In the genomic region with DNA sequence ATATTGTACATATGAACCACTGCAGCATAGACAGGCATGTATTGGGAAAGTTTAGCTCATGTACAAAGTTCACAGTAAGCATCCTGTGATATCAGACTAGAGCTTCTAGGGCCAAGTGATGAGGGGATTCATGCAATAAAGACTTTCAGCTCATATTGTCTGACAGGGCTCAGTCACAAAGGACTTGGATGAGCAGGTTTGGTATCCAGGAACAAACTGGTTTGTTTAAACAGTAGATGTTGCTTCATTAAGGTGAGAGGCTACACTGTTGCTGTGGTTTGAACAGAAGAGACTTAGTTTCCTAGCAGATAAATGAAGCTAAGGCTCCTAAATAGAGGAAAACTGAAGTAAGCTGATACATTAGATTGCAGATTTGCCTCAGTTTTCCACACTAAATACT, we compare ENCODE assay signal across 36 mouse cellular contexts.
"Had no signal": no experiment of that assay in that cellular context is flagged by ENCODE, and none has a peak within 500 bp of the region (broad histone marks: within the 10 kb centered on the region; RNA-seq: fewer than 3 reads in every experiment).

No protein-coding gene starts in this region.

- ATAC-seq: hindbrain, embryonic 16.5 days; hindbrain, postnatal 0 days; inflammation-experienced regulatory T-cells, adult 6 months; intestine, embryonic 15.5 days; intestine, embryonic 16.5 days; intestine, postnatal 0 days had no signal

- H3K9me3 ChIP-seq: heart, embryonic 10.5 days; heart, embryonic 12.5 days; heart, embryonic 13.5 days; heart, embryonic 15.5 days; hindbrain, embryonic 10.5 days; hindbrain, embryonic 12.5 days; hindbrain, embryonic 13.5 days; hindbrain, embryonic 15.5 days; intestine, embryonic 15.5 days; kidney, embryonic 15.5 days had no signal

- H3K27me3 ChIP-seq: heart, embryonic 12.5 days; heart, embryonic 13.5 days; heart, embryonic 15.5 days; hindbrain, embryonic 12.5 days; hindbrain, embryonic 13.5 days; hindbrain, embryonic 15.5 days; intestine, embryonic 15.5 days; kidney, embryonic 15.5 days had no signal

- DNase-seq: heart, adult 18-20 months; heart, adult 2 months; heart, postnatal 10 days; heart, postnatal 14 days; heart, postnatal 36 days; heart, postnatal 4 days; kidney, adult 11 months; kidney, adult 18-20 months; kidney, adult 2 months; kidney, adult 8-10 months; kidney, adult 9 months; kidney, postnatal 10 days; kidney, postnatal 14 days; kidney, postnatal 25 days; kidney, postnatal 36 days; kidney, postnatal 4 days; layer of hippocampus, adult 9-11 months had no signal

- H3K4me3 ChIP-seq: heart, adult 2 months; heart, embryonic 10.5 days; heart, embryonic 12.5 days; heart, embryonic 13.5 days; heart, embryonic 15.5 days; hindbrain, embryonic 10.5 days; hindbrain, embryonic 12.5 days; hindbrain, embryonic 13.5 days; hindbrain, embryonic 15.5 days; intestine, embryonic 15.5 days; kidney, embryonic 15.5 days; layer of hippocampus, adult 2 months had no signal

- H3K36me3 ChIP-seq: heart, embryonic 10.5 days; heart, embryonic 12.5 days; heart, embryonic 15.5 days; hindbrain, embryonic 12.5 days; hindbrain, embryonic 13.5 days; hindbrain, embryonic 15.5 days; intestine, embryonic 15.5 days had no signal

- H3K27ac ChIP-seq: heart, adult 2 months; heart, embryonic 10.5 days; heart, embryonic 13.5 days; heart, embryonic 15.5 days; hindbrain, embryonic 10.5 days; hindbrain, embryonic 12.5 days; hindbrain, embryonic 13.5 days; hindbrain, embryonic 14.5 days; hindbrain, embryonic 15.5 days; hindbrain, postnatal 0 days; intestine, embryonic 15.5 days; kidney, embryonic 15.5 days; kidney, postnatal 0 days; layer of hippocampus, adult 2 months had no signal

- H3K4me2 ChIP-seq: heart, embryonic 11.5 days; heart, embryonic 12.5 days; heart, embryonic 13.5 days; heart, embryonic 15.5 days; hindbrain, embryonic 12.5 days; hindbrain, embryonic 13.5 days; hindbrain, embryonic 14.5 days; hindbrain, embryonic 15.5 days; intestine, embryonic 15.5 days; kidney, embryonic 15.5 days had no signal

- H3K4me1 ChIP-seq: heart, embryonic 10.5 days; heart, embryonic 12.5 days; heart, embryonic 13.5 days; heart, embryonic 15.5 days had no signal

- H3K9ac ChIP-seq: heart, embryonic 12.5 days; heart, embryonic 13.5 days; heart, embryonic 15.5 days; hindbrain, embryonic 12.5 days; hindbrain, embryonic 13.5 days; hindbrain, embryonic 14.5 days; hindbrain, embryonic 15.5 days; intestine, embryonic 15.5 days; kidney, embryonic 15.5 days had no signal
